Comparison of ENCODE assay signal across 12 mouse cellular contexts in genomic region chr12:89822141-89822540, GRCm38 (mm10).
"Had no signal": no experiment of that assay in that cellular context is flagged by ENCODE, and none has a peak within 500 bp of the region (broad histone marks: within the 10 kb centered on the region; RNA-seq: fewer than 3 reads in every experiment).

No protein-coding gene starts in this region.

- H3K27ac ChIP-seq: kidney, postnatal 0 days; limb, embryonic 13.5 days; liver, embryonic 14.5 days; midbrain, embryonic 15.5 days; neural tube, embryonic 12.5 days; stomach, postnatal 0 days had no signal

- H3K36me3 ChIP-seq: limb, embryonic 13.5 days; midbrain, embryonic 15.5 days; neural tube, embryonic 12.5 days had no signal

- H3K4me3 ChIP-seq: limb, embryonic 13.5 days; midbrain, embryonic 15.5 days; neural tube, embryonic 12.5 days had no signal

- H3K27me3 ChIP-seq: limb, embryonic 13.5 days; midbrain, embryonic 15.5 days; neural tube, embryonic 12.5 days had no signal

- DNase-seq: kidney, adult 8-10 months; kidney, postnatal 4 days; left cerebral cortex, postnatal 4 days; lung, adult 18-20 months; right cerebral cortex, adult 18-20 months; thymus, postnatal 4 days had no signal

- H3K4me2 ChIP-seq: limb, embryonic 13.5 days; midbrain, embryonic 15.5 days; neural tube, embryonic 12.5 days had no signal

- H3K9me3 ChIP-seq: limb, embryonic 13.5 days; midbrain, embryonic 15.5 days; neural tube, embryonic 12.5 days had no signal

- H3K9ac ChIP-seq: limb, embryonic 13.5 days; liver, embryonic 14.5 days; midbrain, embryonic 15.5 days; neural tube, embryonic 12.5 days had no signal
